Mouse (Mus musculus) myocyte (in vitro differentiated cells): ENCODE data around the gene Kazn.

Experiments used
- CEBPB ChIP-seq: IDR thresholded peaks from 2 replicates; pipeline ENCODE4 v1.6.1; 2011; ENCODE audit warnings: mild to moderate bottlenecking, moderate library complexity; ENCODE audit not compliant: poor library complexity, insufficient read depth, severe bottlenecking
- E2F4 ChIP-seq: IDR thresholded peaks from one replicate; pipeline ENCODE4 v1.6.1; 2011; ENCODE audit warnings: mild to moderate bottlenecking, control low read depth, moderate library complexity; ENCODE audit not compliant: insufficient read depth
- MAX ChIP-seq: IDR thresholded peaks from one replicate; pipeline ENCODE4 v1.6.1; 2011; ENCODE audit warnings: low read depth, mild to moderate bottlenecking, control low read depth
- MYOD1 ChIP-seq, 3 experiments: IDR thresholded peaks; one replicate each; pipeline ENCODE4 v1.6.1; 2011; ENCODE audit warnings: control low read depth in 2 of 3, low read depth in 2 of 3, mild to moderate bottlenecking in 2 of 3, moderate library complexity in 1 of 3; ENCODE audit not compliant: insufficient read length in 2 of 3, control insufficient read depth in 1 of 3
- MYOG ChIP-seq, 3 experiments: IDR thresholded peaks; one replicate each; pipeline ENCODE4 v1.6.1; 2011; ENCODE audit warnings: control low read depth in 2 of 3, low read depth in 2 of 3, mild to moderate bottlenecking in 2 of 3; ENCODE audit not compliant: insufficient read length in 2 of 3, control insufficient read depth in 1 of 3, insufficient read depth in 1 of 3
- POLR2A ChIP-seq: IDR thresholded peaks from one replicate; pipeline ENCODE4 v1.6.1; 2011; ENCODE audit warnings: low read depth, mild to moderate bottlenecking, control low read depth, moderate library complexity; ENCODE audit not compliant: insufficient read length
- POLR2AphosphoS2 ChIP-seq: IDR thresholded peaks from one replicate; pipeline ENCODE4 v1.6.1; 2011; ENCODE audit warnings: low read depth, control low read depth; ENCODE audit not compliant: insufficient read length
- SRF ChIP-seq: IDR thresholded peaks from one replicate; pipeline ENCODE4 v1.6.1; 2011; ENCODE audit warnings: low read depth; ENCODE audit not compliant: control insufficient read depth, insufficient read length
- TCF12 ChIP-seq: IDR thresholded peaks from one replicate; pipeline ENCODE4 v1.6.1; 2011; ENCODE audit warnings: mild to moderate bottlenecking, control low read depth; ENCODE audit not compliant: poor library complexity, insufficient read depth, severe bottlenecking
- USF1 ChIP-seq: IDR thresholded peaks from one replicate; pipeline ENCODE4 v1.6.1; 2011; ENCODE audit warnings: low read depth, mild to moderate bottlenecking, control low read depth, moderate library complexity

DNA sequence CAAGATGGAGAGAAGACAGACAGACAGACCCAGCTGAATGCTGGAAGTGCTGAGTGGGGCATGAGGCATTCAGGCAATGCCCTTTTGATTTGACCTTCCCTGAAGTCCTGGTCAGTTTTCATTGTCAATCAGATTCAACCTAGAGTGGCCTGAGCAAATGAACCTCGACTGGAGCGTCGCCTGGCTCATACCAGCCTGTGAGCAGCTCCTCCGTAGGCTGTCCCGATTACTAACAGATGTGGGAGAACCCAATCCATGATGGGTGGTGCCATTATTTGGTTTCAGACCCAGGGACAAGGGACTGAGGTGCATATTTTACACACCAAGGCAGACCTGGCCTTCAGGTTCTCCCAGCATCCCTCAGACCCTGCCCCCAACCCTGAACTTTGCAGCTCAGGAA is 1.7 kb upstream of the Kazn start:
- no peak for TF ChIP-seq POLR2A
- TF ChIP-seq MYOD1 (IDR thresholded peaks at IDR 0.05; ENCODE audit: control insufficient read depth in 1 of 3, insufficient read length in 2 of 3, low read depth in 2 of 3): no peak
- TF ChIP-seq POLR2AphosphoS2: no peak
- TF ChIP-seq TCF12: no peak
- TF ChIP-seq E2F4: no peak
- no peak for TF ChIP-seq MYOG (IDR thresholded peaks at IDR 0.05; ENCODE audit: control insufficient read depth in 1 of 3, insufficient read depth in 1 of 3, insufficient read length in 2 of 3, low read depth in 2 of 3)
- TF ChIP-seq SRF: no peak
- TF ChIP-seq CEBPB: no peak
- TF ChIP-seq USF1: no peak
- TF ChIP-seq MAX: no peak
